Mouse (Mus musculus) hindbrain, postnatal 0 days (tissue): ENCODE measurements at regions not wholly inside any gene's neighbourhood (a gene's known extent, or its start where the extent isn't known, plus 50 kb on each side); places are given as distances from the start of the nearest gene placed in this dataset.
A peak's percentile ranks its signal among the peaks of the same experiment; 100 is the strongest.

Experiments
- ATAC-seq: fragments of 200-750 bp; cut with Nextera tagmentation; 2 replicates; pipeline ENCODE4 v1.8.0; 2017; ENCODE audit warnings: mild to moderate bottlenecking, moderate TSS enrichment, moderate library complexity
- DNase-seq: peaks from one replicate; pipeline ENCODE4 v3.0.0-alpha.2; 2015; ENCODE audit warnings: low spot score
- H3K27ac ChIP-seq: fragments of 300-500 bp; sonication (generic); 2 replicates; pipeline ENCODE4 v1.5.1; 2014; ENCODE audit warnings: mild to moderate bottlenecking
- H3K27me3 ChIP-seq: fragments of 300-500 bp; sonication (generic); 2 replicates; pipeline ENCODE4 v1.6.1; 2014; ENCODE audit warnings: low read length, mixed read lengths; ENCODE audit not compliant: insufficient read depth
- H3K36me3 ChIP-seq: fragments of 300-500 bp; sonication (generic); 2 replicates; pipeline ENCODE4 v1.6.1; 2014; ENCODE audit warnings: low read length, mixed read lengths; ENCODE audit not compliant: insufficient read depth
- H3K4me1 ChIP-seq: fragments of 300-500 bp; sonication (generic); 2 replicates; pipeline ENCODE4 v1.6.1; 2014; ENCODE audit warnings: antibody characterized with exemption, low read length, mixed read lengths; ENCODE audit not compliant: insufficient read depth
- H3K4me2 ChIP-seq: fragments of 300-500 bp; sonication (generic); 2 replicates; pipeline ENCODE4 v1.6.1; 2014; ENCODE audit warnings: low read depth, mild to moderate bottlenecking, low read length, moderate library complexity, mixed read lengths
- H3K4me3 ChIP-seq: fragments of 300-500 bp; sonication (generic); 2 replicates; pipeline ENCODE4 v1.5.1; 2014; ENCODE audit warnings: low read length
- H3K9ac ChIP-seq: fragments of 300-500 bp; sonication (generic); replicated peaks from 2 replicates; pipeline ENCODE4 v1.6.1; 2014; ENCODE audit warnings: mild to moderate bottlenecking, low read length, moderate library complexity, mixed read lengths
- H3K9me3 ChIP-seq: fragments of 300-500 bp; sonication (generic); 2 replicates; pipeline ENCODE4 v1.6.1; 2016; ENCODE audit warnings: low read length, mixed read lengths
- CTCF ChIP-seq: IDR thresholded peaks from 2 replicates; pipeline ENCODE4 v1.5.1; 2016; ENCODE audit warnings: antibody characterized with exemption, control low read depth, low read depth
- WGBS: fragments of 180-500 bp; shearing (Covaris S2); extraction: QIAGEN DNeasy Blood & Tissue Kit; methylation state at CpG from one replicate; pipeline ENCODE4 v1.1.7; 2014; 5-methylcytosine and 5-hydroxymethylcytosine counted together

- Histone ChIP-seq H3K4me3 (no peak overlapping the region), H3K4me1 (no peaks in the 10 kb centered on the region), H3K27me3 (no peaks in the 10 kb centered on the region), H3K27ac (no peak overlapping the region), H3K9ac (no peak overlapping the region), H3K4me2 (no peak overlapping the region), H3K36me3 (no peaks in the 10 kb centered on the region), H3K9me3 (no peaks in the 10 kb centered on the region)
- peak; percentile 50 for DNase-seq
- WGBS: 17% methylated on average over 4 of the region's 4 CpGs
- no peak for TF ChIP-seq CTCF
- no peak for ATAC-seq
Observed at GRCm38 (mm10) chr10:98007037-98007436, 280.5 kb upstream of the C030005K15Rik start.

GRCm38 (mm10) chr10:98008355-98008754 is 281.8 kb upstream of the C030005K15Rik start:
- Histone ChIP-seq H3K4me2 (no peak overlapping the region), H3K27ac (no peak overlapping the region), H3K4me1 (no peaks in the 10 kb centered on the region), H3K9me3 (no peaks in the 10 kb centered on the region), H3K36me3 (no peaks in the 10 kb centered on the region), H3K9ac (no peak overlapping the region), H3K4me3 (no peak overlapping the region), H3K27me3 (no peaks in the 10 kb centered on the region)
- ATAC-seq (no peak), DNase-seq (no peak)
- WGBS: 9% methylated on average over 1 of the region's 1 CpGs
- no peak for TF ChIP-seq CTCF

- Histone ChIP-seq H3K27ac (no peak overlapping the region), H3K27me3 (no peaks in the 10 kb centered on the region), H3K36me3 (no peaks in the 10 kb centered on the region), H3K4me2 (no peak overlapping the region), H3K9me3 (no peaks in the 10 kb centered on the region), H3K9ac (no peak overlapping the region), H3K4me3 (no peak overlapping the region), H3K4me1 (no peaks in the 10 kb centered on the region)
- DNase-seq (no peak), ATAC-seq (no peak)
- no peak for TF ChIP-seq CTCF
- WGBS: 73% methylated on average over 2 of the region's 2 CpGs
Observed at GRCm38 (mm10) chr10:98012916-98013315, 286.4 kb upstream of the C030005K15Rik start.

- no peak overlapping the region for H3K4me3 ChIP-seq
- no peaks in the 10 kb centered on the region for H3K4me1 ChIP-seq
- ATAC-seq (no peak), DNase-seq (no peak)
- 74% methylated on average over 10 of the region's 10 CpGs for WGBS
- no peak overlapping the region for H3K9ac ChIP-seq
- no peaks in the 10 kb centered on the region for H3K36me3 ChIP-seq
- H3K9me3 ChIP-seq: no peaks in the 10 kb centered on the region
- no peak overlapping the region for H3K4me2 ChIP-seq
- H3K27me3 ChIP-seq: no peaks in the 10 kb centered on the region
- no peak for TF ChIP-seq CTCF
- no peak overlapping the region for H3K27ac ChIP-seq
Observed at GRCm38 (mm10) chr10:98014985-98015902, 288.7 kb upstream of the C030005K15Rik start.

GRCm38 (mm10) chr10:98016596-98017304 is 290.2 kb upstream of the C030005K15Rik start:
- Histone ChIP-seq H3K4me3 (no peak overlapping the region), H3K9me3 (no peaks in the 10 kb centered on the region), H3K4me1 (no peaks in the 10 kb centered on the region), H3K9ac (no peak overlapping the region), H3K27ac (no peak overlapping the region), H3K27me3 (no peaks in the 10 kb centered on the region), H3K4me2 (no peak overlapping the region), H3K36me3 (no peaks in the 10 kb centered on the region)
- ATAC-seq (no peak), DNase-seq (no peak)
- no peak for TF ChIP-seq CTCF
- 88% methylated on average over 2 of the region's 2 CpGs for WGBS

- DNase-seq: no peak
- Histone ChIP-seq H3K9ac (no peak overlapping the region), H3K27me3 (no peaks in the 10 kb centered on the region), H3K27ac (no peak overlapping the region), H3K4me2 (no peak overlapping the region), H3K36me3 (no peaks in the 10 kb centered on the region), H3K9me3 (no peaks in the 10 kb centered on the region), H3K4me1 (no peaks in the 10 kb centered on the region), H3K4me3 (no peak overlapping the region)
- no peak for TF ChIP-seq CTCF
- WGBS: 58% methylated on average over 8 of the region's 8 CpGs
- ATAC-seq: no peak
Observed at GRCm38 (mm10) chr10:98029124-98029523, 302.6 kb upstream of the C030005K15Rik start.
